Mouse (Mus musculus) heart, adult 2 months (tissue): ENCODE measurements around the gene Gm26602. TPM values are rescaled to one million over a fixed set of nuclear protein-coding genes. Genes with fewer than 3 reads are reported as not detected.

Source experiments
- DNase-seq, 2 experiments: peaks; one replicate each; pipeline ENCODE4 v3.0.0; 2021
- H3K27ac ChIP-seq: fragments of 200-600 bp; 2 replicates; pipeline ENCODE4 v1.8.1; 2022
- H3K27me3 ChIP-seq: fragments of 200-500 bp; 2 replicates; pipeline ENCODE4 v1.6.1; 2012; ENCODE audit warnings: mild to moderate bottlenecking, low read length, inconsistent platforms, mixed read lengths; ENCODE audit not compliant: control insufficient read depth, insufficient read depth
- H3K36me3 ChIP-seq: fragments of 200-500 bp; 2 replicates; pipeline ENCODE4 v1.6.1; 2012; ENCODE audit warnings: low read length, inconsistent platforms; ENCODE audit not compliant: control insufficient read depth, insufficient read depth
- H3K4me1 ChIP-seq: fragments of 200-500 bp; 2 replicates; pipeline ENCODE4 v1.6.1; 2011; ENCODE audit warnings: low read length; ENCODE audit not compliant: control insufficient read depth, insufficient read depth
- H3K4me3 ChIP-seq: fragments of 200-600 bp; 2 replicates; pipeline ENCODE4 v1.8.1; 2022
- H3K79me2 ChIP-seq: fragments of 200-500 bp; replicated peaks from 2 replicates; pipeline ENCODE4 v1.6.1; 2012; ENCODE audit warnings: mild to moderate bottlenecking, inconsistent platforms, low read length, moderate library complexity, mixed read lengths; ENCODE audit not compliant: control insufficient read depth, insufficient read depth
- H3K9ac ChIP-seq: fragments of 200-500 bp; 2 replicates; pipeline ENCODE4 v1.6.1; 2012; ENCODE audit warnings: low read depth, mild to moderate bottlenecking, control low read depth, inconsistent platforms, low read length, mixed read lengths
- CTCF ChIP-seq: fragments of 200-600 bp; IDR thresholded peaks from 2 replicates; pipeline ENCODE4 v1.8.1; 2022; ENCODE audit warnings: antibody characterized with exemption, mild to moderate bottlenecking, moderate library complexity
- EP300 ChIP-seq: fragments of 200-500 bp; IDR thresholded peaks from 2 replicates; pipeline ENCODE4 v1.6.1; 2011; ENCODE audit warnings: low read depth, low read length, control low read depth; ENCODE audit not compliant: insufficient read depth
- POLR2A ChIP-seq: fragments of 200-500 bp; IDR thresholded peaks from 2 replicates; pipeline ENCODE4 v1.6.1; 2011; ENCODE audit warnings: mild to moderate bottlenecking, low read depth, low read length, control low read depth; ENCODE audit not compliant: insufficient read depth
- WGBS: fragments of 180-500 bp; shearing (Covaris S2); methylation state at CpG from one replicate; pipeline ENCODE4 v1.1.7; 2018; 5-methylcytosine and 5-hydroxymethylcytosine counted together
- intact Hi-C: fragments of 180-260 bp; cut with DNase I; formaldehyde crosslinking; loops from one replicate; pipeline ENCODE4 v1.15.1; 2025
- polyA plus RNA-seq: library from polyadenylated mRNA; depleted of rRNA; stranded (reverse); fragments of >200 nt; gene quantifications from 2 replicates; pipeline ENCODE4 v1.2.3, GENCODE M21; 2012
- total RNA-seq, 2 experiments: library from RNA; stranded (reverse); gene quantifications; 2 replicates each; pipeline ENCODE4 v1.2.3; 2021

The Gm26602 gene
- total and polyA plus RNA-seq, 3 experiments, result not detected

GRCm38 (mm10) chr10:79900951-79901410 is 9.7 kb upstream of the Gm26602 start:
- no peak for DNase-seq
- H3K4me1 ChIP-seq, result no peaks in the 10 kb centered on the region
- no peaks in the 10 kb centered on the region for H3K79me2 ChIP-seq
- no peaks in the 10 kb centered on the region for H3K36me3 ChIP-seq
- WGBS, result 68% methylated on average over 2 of the region's 2 CpGs
- H3K9ac ChIP-seq, result no peak overlapping the region
- no peak overlapping the region for H3K4me3 ChIP-seq
- intact Hi-C loops, result no loop called here
- no peaks in the 10 kb centered on the region for H3K27me3 ChIP-seq
- TF ChIP-seq CTCF, result peak; percentile 35
- TF ChIP-seq EP300, result no peak
- no peak for TF ChIP-seq POLR2A
- H3K27ac ChIP-seq, result no peak overlapping the region

DNA sequence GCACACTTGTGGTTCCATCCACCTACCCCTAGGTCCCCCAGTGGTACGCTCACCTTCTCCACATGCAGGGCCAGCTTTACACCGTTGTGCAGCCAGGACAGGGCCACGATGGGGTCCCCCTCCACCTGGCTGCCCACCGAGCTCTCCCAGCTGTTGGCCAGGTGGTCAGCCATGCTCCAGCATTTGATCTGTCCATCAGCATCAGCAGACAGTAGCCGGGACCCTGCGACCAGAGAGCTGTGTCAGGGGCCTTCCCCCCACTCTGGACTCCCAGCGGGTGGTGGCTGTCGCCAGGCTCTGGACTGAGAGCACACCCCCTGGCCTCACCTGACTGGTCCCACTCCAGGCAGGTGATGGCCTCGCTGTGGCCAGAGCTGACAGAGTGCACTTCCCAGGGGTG is 3.9 kb upstream of the Gm26602 start:
- H3K4me3 ChIP-seq, result no peak overlapping the region

DNA sequence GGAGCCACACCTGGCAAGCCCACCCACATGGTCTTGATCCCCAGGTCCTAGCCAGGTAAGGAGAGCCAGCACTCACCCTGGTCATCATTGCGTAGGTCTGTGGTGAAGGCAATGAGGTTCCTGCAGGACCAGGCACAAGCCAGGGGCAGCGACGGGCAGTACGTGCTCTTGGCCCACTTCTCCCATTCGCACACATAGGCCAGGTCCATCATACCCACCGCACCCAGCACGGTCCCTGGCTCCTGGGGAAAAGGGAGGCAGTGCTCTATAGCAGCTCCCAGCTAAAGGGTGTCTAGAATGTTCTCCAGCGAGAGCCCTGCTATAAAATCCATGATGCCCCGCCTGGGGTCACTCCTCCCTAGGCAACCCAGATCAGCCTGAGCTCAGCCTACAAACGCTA is 3.2 kb upstream of the Gm26602 start:
- no peak overlapping the region for H3K27ac ChIP-seq
- H3K4me3 ChIP-seq, result no peak overlapping the region
- no peaks in the 10 kb centered on the region for H3K79me2 ChIP-seq
- intact Hi-C loops, result loop anchor here (2.0 kb wide), 1 partner anchor 15 kb away; no protein-coding TSS in a partner anchor
- peaks cover 4% of the 10 kb centered on the region for H3K4me1 ChIP-seq
- no peak overlapping the region for H3K9ac ChIP-seq
- H3K36me3 ChIP-seq, result no peaks in the 10 kb centered on the region
- DNase-seq, result no peak
- no peaks in the 10 kb centered on the region for H3K27me3 ChIP-seq
- TF ChIP-seq POLR2A, result no peak
- TF ChIP-seq EP300, result no peak
- no peak for TF ChIP-seq CTCF
- 94% methylated on average over 10 of the region's 10 CpGs for WGBS

More for the DNA sequence above, 3.9 kb upstream of the Gm26602 start:
- no peak for TF ChIP-seq EP300
- no peak for TF ChIP-seq POLR2A
- no peak for TF ChIP-seq CTCF
- H3K27ac ChIP-seq, result no peak overlapping the region
- H3K27me3 ChIP-seq, result no peaks in the 10 kb centered on the region
- DNase-seq, result no peak
- intact Hi-C loops, result loop anchor here (2.0 kb wide), 1 partner anchor 16 kb away; no protein-coding TSS in a partner anchor
- H3K36me3 ChIP-seq, result no peaks in the 10 kb centered on the region
- 92% methylated on average over 9 of the region's 9 CpGs for WGBS
- no peak overlapping the region for H3K9ac ChIP-seq
- peaks cover 4% of the 10 kb centered on the region for H3K4me1 ChIP-seq
- no peaks in the 10 kb centered on the region for H3K79me2 ChIP-seq

DNA sequence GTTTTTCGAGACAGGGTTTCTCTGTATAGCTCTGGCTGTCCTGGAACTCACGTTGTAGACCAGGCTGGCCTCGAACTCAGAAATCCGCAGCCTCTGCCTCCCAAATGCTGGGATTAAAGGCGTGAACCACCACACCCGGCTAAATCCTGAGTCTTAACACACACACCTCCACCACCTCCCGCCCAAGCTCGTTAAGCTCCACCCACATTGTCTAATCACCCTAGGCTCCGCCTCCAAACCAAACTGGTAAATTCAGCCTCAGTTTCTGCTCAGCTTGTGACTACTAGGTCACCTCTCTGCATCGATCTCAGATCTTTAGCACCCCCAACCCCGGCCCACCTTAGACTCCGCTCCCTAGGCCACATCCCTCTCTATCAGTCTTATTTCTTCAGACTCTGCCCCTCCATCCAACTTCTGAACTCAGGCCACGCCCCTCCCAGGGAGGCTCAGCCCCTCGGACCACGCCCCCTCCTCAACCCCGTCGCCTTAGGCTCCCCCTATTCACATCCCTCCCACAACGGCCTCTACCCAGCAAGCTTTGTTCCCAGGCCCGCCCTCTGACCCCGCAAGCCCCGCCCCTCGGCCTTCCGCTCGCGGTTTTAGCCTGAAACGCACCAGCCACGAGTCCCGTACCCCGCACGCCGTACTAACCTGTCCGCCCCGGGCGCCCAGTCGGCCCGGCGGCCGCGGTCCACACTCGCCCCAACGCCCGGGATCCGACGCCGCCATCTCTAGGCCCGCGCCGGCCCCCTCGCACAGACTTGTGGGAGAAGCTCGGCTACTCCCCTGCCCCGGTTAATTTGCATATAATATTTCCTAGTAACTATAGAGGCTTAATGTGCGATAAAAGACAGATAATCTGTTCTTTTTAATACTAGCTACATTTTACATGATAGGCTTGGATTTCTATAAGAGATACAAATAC is 2.2 kb upstream of the Gm26602 start, which contains the start of gene Med16:
TSS of gene Med16 (minus strand) at position 757 of the 925 bp plus-strand sequence.
- intact Hi-C loops, result no loop called here
- no peaks in the 10 kb centered on the region for H3K27me3 ChIP-seq
- WGBS, result 2% methylated on average over 52 of the region's 52 CpGs

DNA sequence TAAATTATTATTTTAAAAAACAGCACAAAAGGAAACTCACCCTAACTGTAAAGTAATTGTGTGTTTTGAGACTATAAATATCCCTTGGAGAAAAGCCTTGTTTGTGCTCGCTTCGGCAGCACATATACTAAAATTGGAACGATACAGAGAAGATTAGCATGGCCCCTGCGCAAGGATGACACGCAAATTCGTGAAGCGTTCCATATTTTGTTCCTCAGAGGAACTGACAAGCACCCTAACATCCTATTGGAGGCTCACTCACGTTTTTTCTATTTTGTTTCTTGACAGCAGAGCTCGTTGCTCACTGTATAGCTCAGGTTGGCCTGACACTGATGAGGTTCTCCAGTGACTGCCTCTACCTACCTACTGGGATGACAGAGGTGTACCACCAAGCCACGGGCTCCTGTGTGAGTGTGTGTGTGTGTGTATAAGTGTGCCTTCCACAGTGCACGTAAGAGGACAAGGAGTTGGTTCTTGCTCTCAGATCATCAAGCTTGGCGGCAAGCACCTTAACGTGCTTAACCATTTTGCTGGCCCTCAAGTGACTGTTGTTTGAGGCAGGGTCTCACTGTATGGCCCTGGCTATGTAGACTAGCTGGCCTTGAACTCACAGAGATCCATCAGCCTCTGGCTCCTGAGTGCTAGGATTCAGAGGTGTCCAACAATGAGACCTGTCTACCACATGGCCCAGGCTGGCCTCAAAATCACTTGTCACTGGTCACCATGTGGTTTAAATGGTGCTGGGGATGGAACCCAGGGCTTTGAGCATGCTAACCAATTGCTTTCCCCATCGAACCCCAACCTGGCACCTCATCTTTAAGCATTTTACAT is 1.3 kb upstream of the Gm26602 start:
- no peaks in the 10 kb centered on the region for H3K27me3 ChIP-seq
- intact Hi-C loops, result no loop called here
- 24% methylated on average over 14 of the region's 14 CpGs for WGBS
- peak overlapping the region; percentile 97 for H3K4me3 ChIP-seq
- peak overlapping the region; percentile 100 for H3K27ac ChIP-seq
- peaks cover 4% of the 10 kb centered on the region for H3K4me1 ChIP-seq
- TF ChIP-seq CTCF (no peak), EP300 (no peak), POLR2A (0 out of 2 replicates have a peak, but pooled peaks have one; percentile 33)
- H3K79me2 ChIP-seq, result no peaks in the 10 kb centered on the region
- no peaks in the 10 kb centered on the region for H3K36me3 ChIP-seq
- H3K9ac ChIP-seq, result peak overlapping the region; percentile 29
- peak in 1 of 2 experiments; percentile 55 for DNase-seq

More for the DNA sequence above, 2.2 kb upstream of the Gm26602 start, which contains the start of gene Med16:
- H3K9ac ChIP-seq, result peak within 1 kb of the TSS; percentile 97
- no peaks in the 10 kb centered on the region for H3K36me3 ChIP-seq
- no peaks in the 10 kb centered on the region for H3K79me2 ChIP-seq
- no peak for TF ChIP-seq EP300
- TF ChIP-seq CTCF, result no peak
- no peak for TF ChIP-seq POLR2A
- peak within 1 kb of the TSS; percentile 97 for H3K4me3 ChIP-seq
- H3K4me1 ChIP-seq, result peaks cover 4% of the 10 kb centered on the region
- peak; percentile 97 for DNase-seq
- H3K27ac ChIP-seq, result peak within 1 kb of the TSS; percentile 100

DNA sequence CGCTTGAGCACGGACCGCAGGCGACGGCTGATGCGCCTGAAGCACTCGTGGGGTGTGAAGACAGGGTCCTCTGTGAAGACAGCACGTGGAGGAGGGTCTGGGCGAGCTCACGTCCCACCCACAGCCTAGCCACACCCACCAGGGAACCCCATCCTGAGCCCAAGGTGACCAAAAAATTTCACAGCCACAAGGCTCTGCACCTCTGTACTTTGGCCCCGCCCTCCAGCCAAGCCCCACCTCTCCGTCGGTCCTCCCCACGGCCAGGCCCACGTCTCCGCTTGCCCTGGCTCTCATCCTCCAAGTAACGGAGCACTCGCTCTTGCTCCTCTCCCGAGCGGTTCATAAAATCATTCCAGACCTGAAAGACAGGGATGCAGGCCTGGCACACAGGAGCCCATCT is 1.8 kb downstream of the Gm26602 start:
- WGBS, result 80% methylated on average over 20 of the region's 20 CpGs
- DNase-seq, result no peak

More for the DNA sequence above, 1.8 kb downstream of the Gm26602 start:
- TF ChIP-seq CTCF, result no peak
- no peak for TF ChIP-seq EP300
- no peak for TF ChIP-seq POLR2A
- intact Hi-C loops, result no loop called here
- Histone ChIP-seq H3K27ac (no peak overlapping the region), H3K27me3 (no peaks in the 10 kb centered on the region), H3K36me3 (no peaks in the 10 kb centered on the region), H3K4me1 (peaks cover 15% of the 10 kb centered on the region), H3K4me3 (no peak overlapping the region), H3K9ac (no peak overlapping the region), H3K79me2 (0 out of 2 replicates have a peak, but pooled peaks cover 4% of the 10 kb centered on the region)
